Mouse (Mus musculus): ENCODE data around the gene Ank3.

The Ank3 gene

GRCm38 (mm10) chr10:69720899-69721490 is 322.4 kb downstream of the Ank3 start:
- no peak for DNase-seq (ENCODE audit: low read depth)

DNA sequence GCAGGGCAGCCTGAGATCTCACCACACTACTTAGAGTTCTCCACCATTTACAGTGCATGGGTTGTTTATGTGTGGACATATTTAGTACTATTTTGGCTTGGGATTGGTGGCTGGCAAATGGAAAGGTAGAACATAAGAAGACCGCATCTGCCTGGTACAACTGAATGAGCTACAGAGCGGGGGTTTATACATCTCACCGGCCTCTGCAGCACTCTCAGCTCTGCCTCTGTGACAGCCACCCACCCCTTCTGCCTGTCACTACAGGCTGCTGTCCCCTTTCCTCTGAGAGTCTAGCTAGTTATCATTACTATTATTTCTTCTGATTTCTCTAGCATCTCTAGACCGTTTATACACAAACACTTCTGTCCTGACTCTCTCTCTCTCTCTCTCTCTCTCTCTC is 325.6 kb downstream of the Ank3 start:
- no peak for DNase-seq (ENCODE audit: low read depth)

- DNase-seq (ENCODE audit: low read depth), result no peak
These were observed 326.5 kb downstream of the Ank3 start for GRCm38 (mm10) chr10:69725078-69725477.

DNA sequence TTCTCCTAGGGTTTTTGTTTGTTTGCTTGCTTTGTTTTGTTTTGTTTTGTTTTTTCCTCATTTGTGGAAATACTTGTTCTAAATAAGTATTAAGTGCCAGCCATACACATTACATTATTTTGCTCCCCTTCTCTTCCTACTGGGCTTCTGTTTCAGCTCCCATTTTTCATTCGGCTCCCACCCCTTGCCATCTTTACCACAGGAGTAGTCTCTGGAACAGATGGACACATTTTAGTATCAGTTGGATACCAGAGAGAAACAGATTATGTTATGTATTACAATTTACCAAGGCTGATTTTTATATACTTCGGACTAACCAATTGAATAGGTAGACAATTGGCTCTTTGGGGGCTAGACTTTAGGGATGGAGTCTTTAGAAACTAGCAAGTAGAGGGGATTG is 327.7 kb downstream of the Ank3 start:
- DNase-seq (ENCODE audit: low read depth), result no peak

DNA sequence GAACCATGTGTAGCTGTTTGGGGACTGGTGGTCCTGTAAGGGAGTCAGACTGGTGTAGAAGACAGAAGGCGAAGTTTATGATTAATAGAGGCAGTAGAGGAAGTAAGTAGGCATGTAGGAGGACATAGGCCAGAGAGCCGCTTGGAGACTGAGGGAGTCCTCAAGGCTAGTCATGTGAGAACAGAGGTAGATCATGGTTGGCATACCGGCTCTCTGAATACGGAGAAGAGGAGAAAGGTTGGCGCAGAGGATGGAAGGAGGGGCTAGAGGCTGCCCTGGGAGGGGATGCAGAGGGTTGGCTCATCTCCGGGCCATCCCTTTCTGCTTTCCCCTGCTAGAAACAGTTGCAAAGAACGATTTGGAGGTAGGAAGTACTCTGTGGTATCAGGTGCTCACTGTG is 328.2 kb downstream of the Ank3 start:
- no peak for DNase-seq (ENCODE audit: low read depth)

- no peak for DNase-seq (ENCODE audit: low read depth)
These were observed 330.3 kb downstream of the Ank3 start for GRCm38 (mm10) chr10:69728876-69729275.

- DNase-seq (ENCODE audit: low read depth), result no peak
These were observed 331.8 kb downstream of the Ank3 start for GRCm38 (mm10) chr10:69730351-69730871.

GRCm38 (mm10) chr10:69731341-69731740 is 332.8 kb downstream of the Ank3 start:
- no peak for DNase-seq (ENCODE audit: low read depth)

DNA sequence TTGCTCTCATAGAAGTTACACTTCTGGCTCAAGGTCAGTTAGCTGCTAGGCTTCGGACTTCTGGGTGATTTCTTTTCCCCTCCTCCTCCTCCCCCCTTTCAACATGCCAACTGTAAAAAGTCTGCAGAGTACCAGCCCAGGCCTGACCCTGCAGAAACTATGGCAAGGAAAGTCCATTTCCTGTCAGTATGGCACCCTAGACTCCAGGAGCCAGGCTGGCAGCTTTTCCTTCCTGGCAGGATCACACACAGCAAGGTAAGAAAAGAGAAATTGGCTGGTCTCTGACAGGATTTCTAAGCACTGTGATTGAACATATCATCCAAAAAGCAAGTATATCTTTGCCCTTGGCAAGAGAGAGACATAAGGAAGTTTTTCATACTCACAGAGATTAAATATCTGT is 333.3 kb downstream of the Ank3 start:
- DNase-seq (ENCODE audit: low read depth), result no peak

- no peak for DNase-seq (ENCODE audit: low read depth)
These were observed 337.7 kb downstream of the Ank3 start for GRCm38 (mm10) chr10:69736241-69736640.

DNA sequence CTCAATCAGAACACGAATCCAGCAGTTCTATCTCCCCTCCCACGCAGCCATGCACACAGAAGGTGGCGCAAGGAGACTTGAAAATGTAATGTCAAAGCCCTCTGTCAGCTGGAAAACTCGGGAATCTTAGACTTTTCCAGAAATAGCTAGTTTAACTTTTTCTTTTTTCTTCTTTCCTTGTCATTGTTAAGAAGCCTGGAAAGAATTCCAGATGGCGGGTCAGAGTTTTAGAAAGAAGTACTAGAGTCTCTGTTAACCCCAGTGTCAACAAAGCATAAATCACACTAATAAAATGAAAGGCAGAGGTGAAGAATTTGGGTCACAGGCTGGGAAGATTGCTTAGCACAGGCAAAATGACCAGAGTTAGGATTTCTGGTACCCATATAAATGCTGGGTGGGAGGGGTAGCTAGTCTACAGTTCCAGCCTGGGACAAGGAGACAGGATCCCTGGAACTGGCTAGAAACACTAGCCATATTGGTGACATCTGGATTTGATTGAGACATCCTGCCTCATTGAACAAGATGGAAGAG is 340.2 kb downstream of the Ank3 start:
- no peak for DNase-seq (ENCODE audit: low read depth)

DNA sequence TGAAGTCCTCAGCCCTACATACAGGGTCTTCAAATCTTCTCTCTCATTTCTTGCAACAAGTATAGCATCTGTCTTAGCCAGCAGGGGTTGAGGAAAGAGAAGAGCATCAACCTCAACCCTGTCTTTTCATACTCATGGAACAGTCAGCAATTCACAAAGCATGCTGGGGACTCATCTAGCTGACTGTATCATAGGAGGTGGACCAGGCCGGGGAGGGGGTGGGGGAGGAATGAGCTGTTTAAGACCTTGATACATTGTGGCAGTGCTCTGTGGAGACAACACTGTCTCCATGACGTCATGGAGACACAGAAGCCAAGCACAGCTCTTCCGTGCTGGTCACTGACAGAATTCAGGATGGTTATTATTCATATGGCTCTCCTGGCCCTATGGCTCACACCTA is 344.0 kb downstream of the Ank3 start:
- DNase-seq (ENCODE audit: low read depth), result no peak

DNA sequence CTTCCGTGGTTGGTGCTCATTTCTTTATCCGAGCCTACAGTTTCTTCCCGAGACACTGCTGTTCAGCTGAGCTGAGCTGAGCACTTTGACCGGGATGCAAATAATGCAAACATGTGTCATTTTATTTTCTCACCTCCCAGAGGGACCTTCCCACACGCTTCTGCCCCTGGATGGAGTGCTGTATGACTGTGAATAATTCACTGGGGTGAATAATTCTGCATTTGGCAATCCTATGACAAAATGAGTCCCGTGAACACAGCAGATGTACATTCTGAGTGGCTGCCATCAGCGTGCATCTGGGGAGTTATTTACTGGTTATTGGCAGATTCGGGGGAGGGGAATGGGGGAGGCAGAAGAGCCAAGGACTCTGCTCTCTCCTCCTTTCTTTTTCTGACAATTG is 345.6 kb downstream of the Ank3 start:
- no peak for DNase-seq (ENCODE audit: low read depth)

- DNase-seq (ENCODE audit: low read depth), result no peak
These were observed 346.3 kb downstream of the Ank3 start for GRCm38 (mm10) chr10:69744871-69745270.

DNA sequence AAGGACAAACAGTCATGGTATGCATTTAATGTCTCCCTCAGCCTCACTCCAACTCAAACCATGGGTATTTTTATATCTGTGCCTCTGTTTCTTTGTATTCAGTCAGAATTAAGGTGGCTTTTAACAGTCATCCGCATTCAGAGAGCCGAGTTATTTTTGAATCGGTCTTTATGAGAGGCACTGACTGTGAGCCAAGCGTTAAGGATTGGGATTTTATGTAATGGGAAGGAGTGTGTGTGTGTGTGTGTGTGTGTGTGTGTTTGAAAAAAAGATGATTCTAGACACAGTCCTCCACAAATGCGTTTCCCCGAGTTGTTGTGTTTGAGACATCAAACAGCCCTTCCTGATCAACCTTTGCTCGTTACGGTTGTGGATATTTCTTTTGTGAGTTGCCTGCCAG is 347.7 kb downstream of the Ank3 start:
- no peak for DNase-seq (ENCODE audit: low read depth)

DNA sequence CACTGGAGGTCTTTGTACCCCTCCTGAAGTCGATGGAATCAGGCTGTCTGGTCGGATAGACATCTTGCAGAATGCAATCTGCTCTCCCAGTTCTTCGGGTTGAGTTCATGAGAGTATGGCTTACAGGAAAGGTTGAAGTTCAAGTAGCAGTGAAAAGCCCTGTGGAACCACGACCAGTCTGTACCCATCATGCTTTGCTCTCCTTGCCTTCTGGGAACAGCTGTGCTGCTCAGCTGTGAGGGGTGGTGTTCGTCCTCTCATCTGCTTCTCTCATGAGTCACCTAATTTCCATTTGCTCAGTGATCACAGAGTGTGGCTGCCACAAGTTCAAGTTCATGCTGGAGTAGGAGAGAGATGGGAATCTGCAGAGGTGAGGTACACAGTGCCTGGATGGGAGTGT is 348.2 kb downstream of the Ank3 start:
- no peak for DNase-seq (ENCODE audit: low read depth)

GRCm38 (mm10) chr10:69751416-69751815 is 352.8 kb downstream of the Ank3 start:
- no peak for DNase-seq (ENCODE audit: low read depth)

- DNase-seq (ENCODE audit: low read depth), result no peak
These were observed 354.9 kb downstream of the Ank3 start for GRCm38 (mm10) chr10:69753464-69753863.

- no peak for DNase-seq (ENCODE audit: low read depth)
These were observed 358.5 kb downstream of the Ank3 start for GRCm38 (mm10) chr10:69756956-69757672.

DNA sequence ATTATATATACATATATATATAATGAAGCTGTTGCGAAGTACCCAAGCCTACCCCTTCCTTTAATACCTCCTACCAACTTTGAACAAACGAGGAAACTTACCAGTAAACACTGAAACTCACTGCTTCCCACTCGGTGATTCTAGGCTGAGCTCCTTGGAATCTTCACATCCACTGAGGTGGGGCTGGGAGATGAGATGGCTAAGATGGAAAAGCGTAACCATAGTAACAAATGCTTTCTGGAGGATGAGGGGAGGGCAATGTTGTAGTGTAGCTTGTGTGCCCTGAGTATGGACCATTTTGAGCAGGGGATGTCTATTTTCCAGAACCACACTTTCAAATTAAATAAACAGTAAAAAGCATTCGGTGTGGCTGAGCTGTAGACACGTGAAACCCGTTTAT is 364.4 kb downstream of the Ank3 start:
- DNase-seq (ENCODE audit: low read depth), result no peak

DNA sequence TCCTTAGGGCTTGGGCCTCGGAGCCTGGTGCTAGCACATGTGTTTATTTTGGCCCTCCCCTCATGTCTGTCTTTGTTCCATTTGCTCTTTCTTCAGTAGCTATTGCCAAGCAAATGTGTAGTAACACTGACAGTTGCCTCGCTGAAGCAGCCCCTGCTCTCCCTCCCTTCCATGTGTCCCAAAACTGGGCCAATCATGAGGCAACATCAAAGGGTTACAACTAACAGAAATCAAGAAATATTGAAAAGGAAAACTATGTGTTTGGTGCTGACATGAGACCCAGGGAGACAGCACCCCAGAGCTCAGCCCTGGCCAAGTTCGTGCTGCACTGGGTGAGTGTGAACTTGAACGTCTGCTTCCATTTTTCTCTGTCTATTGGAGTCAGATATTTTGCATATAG is 365.8 kb downstream of the Ank3 start:
- DNase-seq (ENCODE audit: low read depth), result no peak

DNA sequence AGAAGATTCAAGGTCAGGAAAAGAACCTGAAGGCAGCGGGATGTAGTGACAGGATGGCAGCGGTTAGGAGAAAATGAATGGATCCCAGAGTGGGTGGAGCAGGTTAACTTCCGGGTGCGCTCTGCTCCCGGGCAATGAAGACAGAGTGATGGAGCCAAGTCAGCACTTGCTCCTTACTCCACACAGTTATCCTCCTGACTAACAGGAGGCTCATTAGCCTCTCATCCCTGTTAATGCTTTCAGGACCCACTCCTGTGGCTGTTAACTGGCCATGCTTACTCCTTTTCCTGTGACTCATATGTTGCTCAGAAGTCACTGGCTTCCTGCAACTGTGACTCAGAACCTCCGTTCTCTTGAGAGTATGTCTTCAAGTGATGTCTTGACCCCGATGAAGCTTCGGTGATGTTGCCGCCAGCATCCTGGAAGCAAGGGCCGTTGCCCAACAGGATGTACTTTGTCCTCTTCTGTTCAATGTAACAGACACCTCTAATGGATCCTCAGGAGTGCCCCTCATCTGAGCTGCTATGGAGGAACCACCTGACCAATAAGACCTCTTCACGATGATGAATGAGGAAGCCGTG is 378.6 kb downstream of the Ank3 start:
- DNase-seq (ENCODE audit: low read depth), result no peak

DNA sequence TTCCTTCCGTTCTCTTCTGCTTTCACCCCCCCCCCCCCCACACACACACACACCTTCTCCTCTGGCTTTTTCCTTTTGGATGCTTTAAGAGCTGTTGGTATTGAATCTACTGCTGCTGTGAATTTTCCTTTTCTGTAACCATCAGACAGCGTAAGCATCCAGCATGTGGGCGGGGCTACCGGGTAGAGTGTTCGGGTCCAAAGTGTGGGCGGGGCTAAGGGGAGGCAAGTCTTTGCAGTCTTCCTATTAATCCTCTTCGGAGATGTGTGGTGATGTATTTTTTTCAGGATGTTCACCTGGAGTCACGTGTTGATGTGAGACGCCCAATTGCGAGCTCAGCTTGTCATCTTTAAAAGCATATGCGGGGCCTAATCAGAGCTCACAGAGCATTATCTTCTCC is 379.2 kb downstream of the Ank3 start:
- DNase-seq (ENCODE audit: low read depth), result no peak

All from induced T-regulatory cell, adult 2 months (primary cell).